Mouse (Mus musculus) heart, adult 2 months (tissue): Measurements from ENCODE around the gene 9130019O22Rik. TPM values are rescaled to one million over a fixed set of nuclear protein-coding genes. Genes with fewer than 3 reads are reported as not detected.
"Not testable (repeated sequence)": the region's sequence is repeated elsewhere in the genome, so short reads cannot be mapped to it uniquely, and the experiment has no call there.

Experiments used
- DNase-seq, 2 experiments: peaks; one replicate each; pipeline ENCODE4 v3.0.0; 2021
- H3K27ac ChIP-seq: fragments of 200-600 bp; 2 replicates; pipeline ENCODE4 v1.8.1; 2022
- H3K27me3 ChIP-seq: fragments of 200-500 bp; 2 replicates; pipeline ENCODE4 v1.6.1; 2012; ENCODE audit warnings: mild to moderate bottlenecking, low read length, inconsistent platforms, mixed read lengths; ENCODE audit not compliant: control insufficient read depth, insufficient read depth
- H3K36me3 ChIP-seq: fragments of 200-500 bp; 2 replicates; pipeline ENCODE4 v1.6.1; 2012; ENCODE audit warnings: low read length, inconsistent platforms; ENCODE audit not compliant: control insufficient read depth, insufficient read depth
- H3K4me1 ChIP-seq: fragments of 200-500 bp; 2 replicates; pipeline ENCODE4 v1.6.1; 2011; ENCODE audit warnings: low read length; ENCODE audit not compliant: control insufficient read depth, insufficient read depth
- H3K4me3 ChIP-seq: fragments of 200-600 bp; 2 replicates; pipeline ENCODE4 v1.8.1; 2022
- H3K79me2 ChIP-seq: fragments of 200-500 bp; replicated peaks from 2 replicates; pipeline ENCODE4 v1.6.1; 2012; ENCODE audit warnings: mild to moderate bottlenecking, inconsistent platforms, low read length, moderate library complexity, mixed read lengths; ENCODE audit not compliant: control insufficient read depth, insufficient read depth
- H3K9ac ChIP-seq: fragments of 200-500 bp; 2 replicates; pipeline ENCODE4 v1.6.1; 2012; ENCODE audit warnings: low read depth, mild to moderate bottlenecking, control low read depth, inconsistent platforms, low read length, mixed read lengths
- CTCF ChIP-seq: fragments of 200-600 bp; IDR thresholded peaks from 2 replicates; pipeline ENCODE4 v1.8.1; 2022; ENCODE audit warnings: antibody characterized with exemption, mild to moderate bottlenecking, moderate library complexity
- EP300 ChIP-seq: fragments of 200-500 bp; IDR thresholded peaks from 2 replicates; pipeline ENCODE4 v1.6.1; 2011; ENCODE audit warnings: low read depth, low read length, control low read depth; ENCODE audit not compliant: insufficient read depth
- POLR2A ChIP-seq: fragments of 200-500 bp; IDR thresholded peaks from 2 replicates; pipeline ENCODE4 v1.6.1; 2011; ENCODE audit warnings: mild to moderate bottlenecking, low read depth, low read length, control low read depth; ENCODE audit not compliant: insufficient read depth
- WGBS: fragments of 180-500 bp; shearing (Covaris S2); methylation state at CpG from one replicate; pipeline ENCODE4 v1.1.7; 2018; 5-methylcytosine and 5-hydroxymethylcytosine counted together
- intact Hi-C: fragments of 180-260 bp; cut with DNase I; formaldehyde crosslinking; loops from one replicate; pipeline ENCODE4 v1.15.1; 2025
- polyA plus RNA-seq: library from polyadenylated mRNA; depleted of rRNA; stranded (reverse); fragments of >200 nt; gene quantifications from 2 replicates; pipeline ENCODE4 v1.2.3, GENCODE M21; 2012
- total RNA-seq, 2 experiments: library from RNA; stranded (reverse); gene quantifications; 2 replicates each; pipeline ENCODE4 v1.2.3; 2021

Gene 9130019O22Rik
- total and polyA plus RNA-seq, 3 experiments = 1.7 to 2.4 (median 2.3) TPM

DNA sequence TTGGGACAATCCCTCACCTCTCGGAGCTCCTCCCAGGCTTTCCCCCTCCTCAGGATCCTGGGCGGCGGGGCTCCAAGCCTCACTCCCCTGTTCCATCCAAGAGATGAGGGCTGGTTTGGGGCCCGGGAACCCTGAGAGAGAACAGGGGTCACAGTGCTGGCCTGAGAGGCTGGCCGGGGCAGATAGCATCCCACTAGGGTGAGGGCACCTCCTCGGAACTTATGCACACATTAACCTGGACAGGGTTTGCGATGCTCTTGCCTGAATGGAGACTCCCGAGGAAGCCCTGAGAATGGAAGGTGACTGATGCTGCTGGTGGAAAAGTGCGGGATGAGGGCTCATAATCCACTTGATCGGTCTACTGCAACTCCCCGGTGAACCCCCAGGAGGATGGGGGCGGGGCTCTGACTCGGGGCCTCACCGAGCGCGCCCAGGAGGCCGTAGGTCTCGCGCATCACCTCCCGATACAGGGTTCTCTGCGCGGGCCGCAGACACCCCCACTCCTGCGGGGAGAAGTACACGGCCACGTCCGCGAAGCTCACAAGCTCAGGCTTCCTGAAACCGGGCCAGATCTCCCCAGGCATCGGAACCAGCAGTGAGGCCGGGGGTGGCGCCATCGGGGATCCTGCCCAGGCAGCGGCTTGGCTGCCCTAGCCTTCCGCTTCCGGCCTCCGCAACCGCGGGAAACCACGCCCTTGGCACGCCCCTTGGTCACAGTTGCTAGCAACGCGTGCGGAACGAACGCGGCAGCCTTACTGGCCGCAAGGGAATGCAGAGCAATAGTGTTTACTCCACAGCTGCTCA, 34.6 kb upstream of the 9130019O22Rik start, which contains the start of gene Zfp688:
Gene Zfp688, minus strand, starts transcription at position 681 of the 804 bp plus-strand sequence.
- DNase-seq = peak; percentile 97 to 98
- Histone ChIP-seq H3K27ac (peak within 1 kb of the TSS; percentile 87), H3K27me3 (no peaks in the 10 kb centered on the region), H3K36me3 (no peaks in the 10 kb centered on the region), H3K79me2 (no peaks in the 10 kb centered on the region), H3K4me3 (peak within 1 kb of the TSS; percentile 83), H3K9ac (peak within 1 kb of the TSS; percentile 73), H3K4me1 (peaks cover 6% of the 10 kb centered on the region)
- 2% methylated on average over 48 of the region's 48 CpGs for WGBS
- intact Hi-C loops = loop anchor here (2.0 kb wide), 2 partner anchors 25 to 49 kb away; no protein-coding TSS in a partner anchor
- TF ChIP-seq POLR2A (peak; percentile 87), CTCF (peak; percentile 47), EP300 (peak; percentile 84)

DNA sequence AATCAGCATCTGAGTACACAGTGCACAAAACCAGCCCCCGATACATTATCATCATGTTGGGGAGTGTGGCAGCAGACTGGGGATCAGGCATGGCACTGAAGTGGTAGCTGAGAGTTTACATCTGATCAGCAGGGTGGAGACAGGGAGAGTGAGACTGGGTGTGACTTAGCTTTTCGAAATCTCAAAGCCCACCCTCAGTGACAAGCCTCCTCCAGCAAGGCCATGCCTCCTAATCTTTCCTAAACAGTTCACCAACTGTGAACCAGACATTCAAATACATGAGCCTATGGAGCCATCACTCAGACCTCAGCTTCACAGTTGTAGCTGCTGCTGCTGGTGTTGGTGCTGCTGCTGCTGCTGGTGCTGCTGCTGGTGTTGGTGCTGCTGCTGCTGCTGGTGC, 24.5 kb upstream of the 9130019O22Rik start:
- 56% methylated on average over 2 of the region's 2 CpGs for WGBS
- Histone ChIP-seq H3K9ac (no peak overlapping the region), H3K27me3 (no peaks in the 10 kb centered on the region), H3K79me2 (no peaks in the 10 kb centered on the region), H3K4me1 (peaks cover 2% of the 10 kb centered on the region), H3K36me3 (no peaks in the 10 kb centered on the region), H3K4me3 (no peak overlapping the region), H3K27ac (no peak overlapping the region)
- DNase-seq = no peak
- TF ChIP-seq CTCF (no peak), POLR2A (no peak), EP300 (no peak)
- intact Hi-C loops = no loop called here

DNA sequence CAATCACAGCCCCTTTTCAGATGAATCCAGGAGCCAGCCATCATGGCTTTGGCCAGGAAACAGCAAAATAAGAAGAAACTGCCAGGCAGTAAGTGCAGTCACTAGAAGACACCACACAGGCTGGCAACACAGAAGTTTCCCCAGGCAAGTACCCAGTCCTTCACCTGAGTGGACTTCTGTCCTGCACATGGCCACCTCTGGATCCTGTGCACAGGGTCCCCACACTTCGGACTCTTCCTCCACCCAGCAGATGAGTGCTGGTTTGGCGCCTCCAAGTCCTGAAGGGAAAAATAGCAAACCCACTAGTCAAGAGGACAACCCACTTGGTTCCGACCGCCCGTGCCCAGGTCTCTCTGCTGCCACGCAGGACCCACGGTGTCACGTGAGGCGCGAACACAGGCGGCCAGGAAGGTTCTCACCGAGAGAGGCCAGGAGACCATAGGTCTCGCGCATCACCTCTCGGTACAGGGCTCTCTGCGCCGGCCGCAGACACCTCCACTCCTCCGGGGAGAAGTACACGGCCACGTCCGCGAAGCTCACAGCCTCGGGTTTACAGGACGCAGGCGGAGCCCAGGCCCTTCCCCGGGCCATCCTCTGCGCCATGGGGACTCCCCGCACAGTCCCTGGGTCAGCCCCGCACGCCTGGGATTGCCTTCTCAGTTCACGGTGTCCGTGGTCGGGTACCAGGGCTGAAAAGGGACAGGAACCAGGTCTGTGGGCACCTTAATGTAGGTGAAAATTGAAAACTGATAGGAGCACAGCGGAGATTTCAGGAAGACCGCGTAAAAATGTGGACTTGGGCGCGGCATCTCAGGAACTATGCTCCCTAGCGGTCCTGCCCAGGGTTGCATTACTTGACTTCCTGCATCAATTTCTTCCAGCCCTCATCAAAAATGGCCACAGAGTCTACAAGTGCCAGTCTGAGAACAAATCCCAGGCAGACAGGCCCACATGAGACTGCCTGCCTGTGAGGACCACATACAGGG, 19.3 kb upstream of the 9130019O22Rik start, which contains the start of gene Zfp764:
Gene Zfp764, minus strand, starts transcription at position 821 of the 986 bp plus-strand sequence.
- not testable (repeated sequence) for H3K36me3 ChIP-seq, H3K4me1 ChIP-seq, H3K79me2 ChIP-seq, H3K27me3 ChIP-seq
- DNase-seq = peak; percentile 86 to 90
- TF ChIP-seq POLR2A (peak; percentile 84), CTCF (peak; percentile 93), EP300 (peak; percentile 64; the same call in 1 of the 2 replicates)
- intact Hi-C loops = loop anchor here (2.0 to 5.0 kb wide), 3 partner anchors 13 to 44 kb away; partner anchors contain the start of genes E430018J23Rik and Zfp689
- Histone ChIP-seq H3K27ac (peak within 1 kb of the TSS; percentile 92), H3K4me3 (peak within 1 kb of the TSS; percentile 77), H3K9ac (peak within 1 kb of the TSS; percentile 93)
- 3% methylated on average over 40 of the region's 40 CpGs for WGBS

DNA sequence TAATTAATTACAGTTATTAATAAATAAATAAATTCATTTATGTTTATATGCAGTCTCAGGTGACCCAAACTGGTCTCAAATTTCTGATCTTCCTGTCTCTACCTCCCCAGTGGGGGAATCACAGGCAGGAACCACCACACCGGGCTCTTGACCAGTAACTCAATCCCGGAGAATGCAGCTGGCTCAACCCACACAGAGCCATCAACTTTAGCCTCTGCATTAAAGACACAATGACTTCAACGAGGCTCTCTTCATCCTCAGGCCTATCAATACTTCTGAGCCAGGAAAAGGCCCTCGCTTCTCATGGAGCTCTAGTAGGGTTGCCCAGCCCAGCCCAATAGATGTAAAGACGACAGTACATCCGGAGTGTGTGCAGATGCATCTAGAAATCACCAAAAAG, 17.1 kb upstream of the 9130019O22Rik start:
- DNase-seq, H3K27me3 ChIP-seq, H3K36me3 ChIP-seq, intact Hi-C loops, H3K27ac ChIP-seq, H3K79me2 ChIP-seq, H3K4me1 ChIP-seq, H3K4me3 ChIP-seq, H3K9ac ChIP-seq: not testable (repeated sequence)
- 98% methylated on average over 6 of the region's 6 CpGs for WGBS

DNA sequence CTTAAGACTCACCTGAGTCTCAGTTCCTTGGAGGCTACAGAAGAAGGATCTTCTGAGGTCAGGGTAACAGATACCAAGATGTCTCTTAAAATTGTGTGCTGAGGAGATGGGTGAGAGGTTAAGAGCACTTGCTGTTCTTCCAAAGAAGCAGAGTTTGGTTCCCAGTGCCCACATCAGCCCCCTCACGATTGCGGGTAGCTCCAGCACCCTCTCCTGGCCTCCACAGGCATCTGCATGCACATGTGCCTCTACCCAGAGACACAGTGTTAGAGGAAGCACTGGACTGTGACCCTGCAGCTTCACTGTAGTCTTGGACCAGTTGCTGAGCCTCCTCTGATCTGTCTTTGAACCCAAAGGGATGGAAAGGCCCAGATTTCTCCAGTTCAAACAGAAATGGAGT, 16.0 kb upstream of the 9130019O22Rik start:
- Histone ChIP-seq H3K36me3 (no peaks in the 10 kb centered on the region), H3K9ac (no peak overlapping the region), H3K4me3 (no peak overlapping the region), H3K27me3 (no peaks in the 10 kb centered on the region), H3K27ac (no peak overlapping the region), H3K79me2 (no peaks in the 10 kb centered on the region), H3K4me1 (peaks cover 2% of the 10 kb centered on the region)
- no peak for DNase-seq
- TF ChIP-seq EP300 (no peak), POLR2A (no peak), CTCF (0 out of 2 replicates have a peak, but pooled peaks have one; percentile 5)
- intact Hi-C loops = no loop called here
- 58% methylated on average over 2 of the region's 2 CpGs for WGBS
